Mouse (Mus musculus) liver, adult 2 months (tissue): ENCODE results near the gene Gcm2.

Experiments used
- CTCF ChIP-seq: fragments of 200-500 bp; IDR thresholded peaks from 2 replicates; pipeline ENCODE4 v1.5.1; 2011; ENCODE audit warnings: low read depth, low read length, control low read depth
- POLR2A ChIP-seq: fragments of 200-500 bp; IDR thresholded peaks from 2 replicates; pipeline ENCODE4 v1.6.1; 2011; ENCODE audit warnings: low read length, control low read depth; ENCODE audit not compliant: insufficient read depth; ENCODE audit errors: extremely low read depth

DNA sequence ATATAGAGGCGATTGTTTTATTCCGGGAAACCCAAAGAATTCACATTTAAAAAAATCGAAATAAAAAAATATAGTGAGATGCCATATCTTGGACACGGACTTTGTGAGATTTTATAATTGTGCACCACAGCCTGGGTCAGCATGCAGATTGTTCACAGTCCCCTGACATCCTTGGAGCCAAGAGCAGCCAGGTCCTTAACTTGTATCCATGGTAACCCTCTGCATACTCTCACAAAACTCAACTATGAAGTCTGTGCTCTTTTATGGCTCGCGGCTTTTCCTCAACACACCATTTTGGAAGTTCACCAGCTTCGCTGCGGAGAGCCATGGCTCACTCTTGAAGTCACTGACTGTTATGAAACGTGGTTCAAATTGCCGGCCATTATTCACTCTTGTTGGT is 16.7 kb downstream of the Gcm2 start:
- TF ChIP-seq CTCF, result no peak
- no peak for TF ChIP-seq POLR2A
